Mouse (Mus musculus): ENCODE data around the gene Gramd2. TPM values are rescaled to one million over a fixed set of nuclear protein-coding genes. Genes with fewer than 3 reads are reported as not detected.

Gene Gramd2
- polyA plus RNA-seq (2015; fragmentation: Nextera tagmentation; extraction: Ambion mirVana): 1.3 and 1.9 TPM in 2 replicates

DNA sequence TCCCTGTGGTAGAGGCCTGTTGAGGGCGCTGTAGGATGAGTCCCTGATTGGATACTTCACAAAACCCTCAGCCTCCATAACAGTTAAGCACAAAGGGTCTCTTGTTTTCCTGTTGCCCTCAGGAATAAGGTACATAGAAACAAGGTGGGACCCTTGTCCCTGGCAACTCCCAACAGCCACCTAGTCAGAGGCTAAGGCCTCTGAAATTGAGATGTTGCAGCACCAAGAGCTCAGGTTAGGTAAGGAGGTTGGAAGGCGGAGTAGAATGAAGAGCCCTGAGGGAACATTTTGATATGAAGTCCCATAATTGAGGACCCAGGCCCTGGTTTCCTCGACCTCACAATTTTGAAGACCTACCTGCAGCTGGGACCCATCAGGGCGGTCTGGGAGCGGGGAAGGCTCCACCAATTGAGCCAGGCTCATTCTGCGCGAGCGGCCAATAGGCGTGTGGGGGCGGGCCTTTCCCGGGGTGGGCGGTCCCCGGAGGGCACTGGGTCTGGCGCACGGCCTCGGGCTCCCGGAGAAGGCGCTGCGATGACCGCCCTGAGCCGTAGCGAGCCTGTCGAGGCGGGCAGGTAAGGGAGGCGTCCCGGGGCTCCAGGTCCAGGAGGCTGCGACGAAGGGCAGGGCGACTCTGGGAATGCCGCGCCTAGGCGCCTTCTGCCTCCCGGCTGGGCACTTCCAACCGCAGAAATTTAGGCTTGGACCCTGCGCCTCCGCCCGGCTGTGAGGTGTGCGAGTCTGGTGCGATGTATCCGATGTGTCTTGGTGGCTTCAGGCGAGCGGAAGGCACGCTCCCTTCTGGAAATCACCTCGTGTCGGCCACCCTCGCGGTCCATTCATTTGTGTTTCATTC is at the start of gene Gramd2:
Gramd2 (plus strand) TSS at position 467 of the 856 bp plus-strand sequence.
- no peak within 1 kb of the TSS for H3K27ac ChIP-seq (replicated peaks)
- H3K4me1 ChIP-seq (replicated peaks): peaks cover 15% of the 10 kb centered on the region
- H3K9me3 ChIP-seq: no peaks in the 10 kb centered on the region
- H3K4me3 ChIP-seq: peak within 1 kb of the TSS; percentile 55
- peaks cover 47% of the 10 kb centered on the region for H3K36me3 ChIP-seq
- H3K9ac ChIP-seq: peak within 1 kb of the TSS; percentile 69
- H3K4me2 ChIP-seq: peak within 1 kb of the TSS; percentile 82
- peaks cover 22% of the 10 kb centered on the region for H3K27me3 ChIP-seq
- peak; percentile 97 for ATAC-seq (ENCODE audit: low read depth)
- 1% methylated on average over 47 of the region's 47 CpGs for WGBS

DNA sequence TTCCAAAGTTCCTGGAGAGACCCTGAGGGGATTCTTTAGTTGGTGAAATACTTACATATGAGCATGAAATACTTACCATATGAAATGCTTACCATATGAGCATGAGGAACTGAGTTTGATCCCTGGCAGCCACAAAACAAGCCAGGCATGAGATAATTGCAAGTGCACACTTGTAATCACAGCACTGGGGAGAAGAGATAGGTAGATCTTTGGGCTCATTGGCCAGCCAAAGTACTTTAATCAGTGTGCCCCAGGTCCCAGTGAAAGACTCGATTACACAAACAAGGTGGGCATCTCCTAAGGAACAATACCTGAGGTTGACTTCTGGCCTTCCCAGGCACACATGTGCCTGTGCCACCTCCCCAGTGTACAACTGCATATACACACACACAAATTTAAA is 41.6 kb upstream of the Gramd2 start:
- no peak overlapping the region for H3K9ac ChIP-seq
- no peak overlapping the region for H3K4me2 ChIP-seq
- no peak overlapping the region for H3K27ac ChIP-seq (replicated peaks)
- no peaks in the 10 kb centered on the region for H3K9me3 ChIP-seq
- no peak for ATAC-seq (ENCODE audit: low read depth)
- WGBS: 94% methylated on average over 1 of the region's 1 CpGs
- peaks cover 82% of the 10 kb centered on the region for H3K36me3 ChIP-seq
- no peaks in the 10 kb centered on the region for H3K4me1 ChIP-seq (replicated peaks)
- H3K4me3 ChIP-seq: no peak overlapping the region
- no peaks in the 10 kb centered on the region for H3K27me3 ChIP-seq

GRCm38 (mm10) chr9:59639936-59640335 is 40.0 kb upstream of the Gramd2 start:
- peaks cover 79% of the 10 kb centered on the region for H3K36me3 ChIP-seq
- no peaks in the 10 kb centered on the region for H3K4me1 ChIP-seq (replicated peaks)
- no peak for ATAC-seq (ENCODE audit: low read depth)
- no peaks in the 10 kb centered on the region for H3K27me3 ChIP-seq
- H3K9ac ChIP-seq: no peak overlapping the region
- H3K4me3 ChIP-seq: no peak overlapping the region
- H3K27ac ChIP-seq (replicated peaks): no peak overlapping the region
- no peaks in the 10 kb centered on the region for H3K9me3 ChIP-seq
- no peak overlapping the region for H3K4me2 ChIP-seq
- WGBS: 89% methylated on average over 4 of the region's 4 CpGs

- Histone ChIP-seq H3K4me2 (no peak overlapping the region), H3K4me1 (replicated peaks) (no peaks in the 10 kb centered on the region), H3K9me3 (no peaks in the 10 kb centered on the region), H3K36me3 (peaks cover 77% of the 10 kb centered on the region), H3K4me3 (no peak overlapping the region), H3K27me3 (no peaks in the 10 kb centered on the region), H3K9ac (no peak overlapping the region), H3K27ac (replicated peaks) (no peak overlapping the region)
- no peak for ATAC-seq (ENCODE audit: low read depth)
- WGBS: 75% methylated on average over 2 of the region's 2 CpGs
These were observed 38.6 kb upstream of the Gramd2 start for GRCm38 (mm10) chr9:59641320-59641719.

- ATAC-seq (ENCODE audit: low read depth): no peak
- H3K27me3 ChIP-seq: no peaks in the 10 kb centered on the region
- no peak overlapping the region for H3K9ac ChIP-seq
- no peak overlapping the region for H3K27ac ChIP-seq (replicated peaks)
- H3K4me2 ChIP-seq: no peak overlapping the region
- WGBS: over 99% methylated on average over 4 of the region's 4 CpGs
- H3K9me3 ChIP-seq: no peaks in the 10 kb centered on the region
- H3K4me3 ChIP-seq: no peak overlapping the region
- peaks cover 69% of the 10 kb centered on the region for H3K36me3 ChIP-seq
- H3K4me1 ChIP-seq (replicated peaks): no peaks in the 10 kb centered on the region
These were observed 30.0 kb upstream of the Gramd2 start for GRCm38 (mm10) chr9:59649911-59650310.

DNA sequence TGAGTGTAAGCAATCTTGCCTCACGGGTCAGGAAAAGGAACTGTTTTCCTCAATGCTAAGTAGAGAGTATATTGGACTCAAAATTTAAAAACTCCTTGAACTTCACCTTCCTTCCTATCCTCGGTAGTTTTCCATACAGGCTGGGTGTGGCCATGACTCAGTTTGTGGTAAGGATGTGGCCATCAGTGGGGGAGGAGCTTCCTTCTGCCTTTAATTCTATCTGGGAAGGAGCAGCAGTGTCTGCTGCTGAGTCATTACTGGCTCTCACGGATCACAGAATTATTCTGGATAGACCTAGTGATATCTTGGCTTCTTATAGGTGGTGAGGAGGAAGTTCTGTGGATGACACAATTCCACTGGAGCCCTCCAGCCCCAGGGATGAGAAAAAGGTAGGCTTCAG is 26.6 kb upstream of the Gramd2 start:
- Histone ChIP-seq H3K27me3 (no peaks in the 10 kb centered on the region), H3K9me3 (no peaks in the 10 kb centered on the region), H3K27ac (replicated peaks) (no peak overlapping the region), H3K4me3 (no peak overlapping the region), H3K4me2 (no peak overlapping the region), H3K36me3 (peaks cover 38% of the 10 kb centered on the region), H3K9ac (no peak overlapping the region), H3K4me1 (replicated peaks) (peaks cover 9% of the 10 kb centered on the region)
- no peak for ATAC-seq (ENCODE audit: low read depth)
- WGBS: 36% methylated on average over 3 of the region's 3 CpGs

DNA sequence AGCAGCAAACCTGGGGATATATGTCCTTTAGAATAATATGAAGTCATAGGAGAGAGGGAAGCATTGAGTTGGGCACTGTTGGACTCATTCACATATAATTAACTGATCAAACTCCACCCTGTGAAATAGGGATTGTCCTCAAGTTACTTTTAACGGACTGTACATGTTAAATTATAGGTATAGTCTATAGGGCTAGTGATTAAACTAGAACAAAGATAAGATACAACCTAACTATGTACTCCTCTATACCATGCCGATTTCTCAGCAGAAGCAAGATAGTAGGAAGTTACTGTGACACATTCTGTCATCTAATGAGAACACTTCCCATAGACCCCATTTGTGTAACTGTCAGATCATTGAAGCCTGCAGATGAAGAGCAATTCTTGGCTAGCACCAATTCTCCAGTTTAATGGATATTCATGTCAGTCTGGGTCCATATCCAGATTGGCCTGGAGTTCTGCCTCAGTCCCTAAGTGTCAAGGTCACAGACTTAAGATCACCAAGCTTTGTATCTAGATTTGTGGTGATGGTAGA is 25.4 kb upstream of the Gramd2 start:
- Histone ChIP-seq H3K27ac (replicated peaks) (no peak overlapping the region), H3K9me3 (no peaks in the 10 kb centered on the region), H3K27me3 (no peaks in the 10 kb centered on the region), H3K4me2 (no peak overlapping the region), H3K4me3 (no peak overlapping the region), H3K9ac (no peak overlapping the region), H3K36me3 (peaks cover 27% of the 10 kb centered on the region), H3K4me1 (replicated peaks) (peaks cover 21% of the 10 kb centered on the region)
- WGBS: 93% methylated on average over 2 of the region's 2 CpGs
- no peak for ATAC-seq (ENCODE audit: low read depth)

DNA sequence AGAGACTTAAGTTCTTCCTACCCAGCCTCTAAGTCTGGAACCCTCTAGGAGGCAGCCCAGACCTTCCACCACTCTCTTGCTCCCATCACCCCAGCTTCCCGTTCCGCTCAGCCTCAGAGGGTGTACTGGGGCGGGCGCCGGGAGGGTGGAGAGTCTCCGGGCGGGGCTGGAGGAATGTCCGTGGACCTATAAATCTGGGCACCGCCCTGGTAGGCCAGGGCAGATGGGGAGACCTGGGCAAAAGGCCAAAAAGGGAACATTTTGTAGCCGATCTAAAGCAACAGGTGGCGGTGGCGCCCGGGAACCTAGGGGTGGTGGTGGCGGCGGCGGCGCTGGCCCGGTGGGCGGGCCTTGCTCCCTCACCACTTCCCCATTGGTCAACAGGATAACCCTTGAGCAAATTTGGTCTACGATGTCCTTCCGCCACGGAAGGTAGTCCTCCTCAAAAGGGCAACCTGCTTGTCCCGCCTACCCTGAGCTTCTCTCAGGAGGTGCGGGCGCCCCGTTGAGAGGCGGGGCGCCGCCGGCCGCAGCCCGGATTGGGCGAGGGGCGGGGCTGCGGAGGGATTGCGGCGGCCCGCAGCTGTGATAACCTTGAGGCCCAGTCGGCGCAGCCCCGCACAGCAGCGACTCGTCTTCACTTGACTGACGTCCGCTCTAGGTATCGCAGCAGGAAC is 23.8 kb upstream of the Gramd2 start, which contains the start of gene Pkm:
Pkm (plus strand) TSS at position 411 of the 677 bp plus-strand sequence.
- WGBS: under 1% methylated on average over 46 of the region's 46 CpGs
- H3K4me2 ChIP-seq: peak within 1 kb of the TSS; percentile 90
- peak within 1 kb of the TSS; percentile 99 for H3K27ac ChIP-seq (replicated peaks)
- H3K4me1 ChIP-seq (replicated peaks): peaks cover 36% of the 10 kb centered on the region
- peak within 1 kb of the TSS; percentile 95 for H3K9ac ChIP-seq
- ATAC-seq (ENCODE audit: low read depth): peak; percentile 87
- peaks cover 19% of the 10 kb centered on the region for H3K36me3 ChIP-seq
- peak within 1 kb of the TSS; percentile 84 for H3K4me3 ChIP-seq
- H3K27me3 ChIP-seq: no peaks in the 10 kb centered on the region
- no peaks in the 10 kb centered on the region for H3K9me3 ChIP-seq

- Histone ChIP-seq H3K4me3 (peak overlapping the region; percentile 84), H3K9ac (peak overlapping the region; percentile 95), H3K27ac (replicated peaks) (peak overlapping the region; percentile 99), H3K36me3 (peaks cover 15% of the 10 kb centered on the region; the same call in 1 of the 2 replicates), H3K4me1 (replicated peaks) (peaks cover 45% of the 10 kb centered on the region), H3K9me3 (no peaks in the 10 kb centered on the region), H3K27me3 (no peaks in the 10 kb centered on the region), H3K4me2 (peak overlapping the region; percentile 90)
- ATAC-seq (ENCODE audit: low read depth): peak; percentile 64
- WGBS: under 1% methylated on average over 63 of the region's 65 CpGs
These were observed 23.0 kb upstream of the Gramd2 start for GRCm38 (mm10) chr9:59656635-59657617.

DNA sequence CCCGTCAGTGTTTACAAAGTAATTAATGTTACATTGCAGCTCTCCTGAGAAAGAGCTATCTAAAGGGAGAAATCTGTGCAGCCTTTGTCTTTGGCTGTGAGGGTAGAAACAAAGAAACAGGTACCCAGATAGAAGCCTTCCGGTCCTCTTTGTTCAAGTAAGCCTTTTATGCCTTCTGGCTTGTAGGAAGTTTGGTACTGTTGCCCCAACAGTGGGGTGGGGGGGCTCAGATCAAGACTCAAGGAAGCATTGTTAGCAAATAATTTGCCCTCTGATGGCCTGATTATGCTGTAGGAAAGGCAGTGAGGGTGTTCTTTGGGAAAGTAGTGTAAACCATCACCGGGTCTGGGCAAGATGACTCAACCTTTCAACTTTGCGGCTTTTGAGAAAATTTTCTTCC is 21.8 kb upstream of the Gramd2 start:
- Histone ChIP-seq H3K27ac (replicated peaks) (peak overlapping the region; percentile 99), H3K4me2 (peak overlapping the region; percentile 90), H3K4me3 (peak overlapping the region; percentile 84), H3K9me3 (no peaks in the 10 kb centered on the region), H3K36me3 (peaks cover 21% of the 10 kb centered on the region), H3K9ac (peak overlapping the region; percentile 95), H3K4me1 (replicated peaks) (peaks cover 57% of the 10 kb centered on the region), H3K27me3 (no peaks in the 10 kb centered on the region)
- WGBS: 3% methylated on average over 4 of the region's 4 CpGs
- ATAC-seq (ENCODE audit: low read depth): no peak

Data from neural tube, embryonic 13.5 days (tissue).